Mouse (Mus musculus): ENCODE measurements around the gene Itpr1. TPM values are rescaled to one million over a fixed set of nuclear protein-coding genes. Genes with fewer than 3 reads are reported as not detected.

Gene Itpr1
- total RNA-seq, 4 experiments from 2014 or later: 444 to 572 (median 514) TPM

DNA sequence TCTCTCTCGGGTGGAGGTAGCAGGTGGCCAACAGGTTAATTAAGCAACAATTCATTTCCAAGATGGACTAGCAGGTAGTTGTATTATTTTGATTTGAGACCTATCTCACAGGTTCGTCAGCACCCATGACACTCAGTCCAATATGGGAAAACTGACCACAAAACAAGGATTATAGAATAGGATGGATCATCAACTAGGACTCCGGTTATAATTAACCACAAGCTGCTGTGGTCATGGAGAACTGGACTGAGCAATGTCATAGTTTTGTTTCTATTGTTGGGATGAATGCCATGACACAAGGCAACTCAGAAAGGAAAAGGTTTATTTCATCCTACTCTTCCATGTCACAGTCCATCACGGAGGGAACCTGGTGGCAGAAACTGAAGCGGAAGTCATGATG lies 252.3 kb downstream of the Itpr1 start:
- DNase-seq (ENCODE audit: low spot score in 2 of 2): no peak

DNA sequence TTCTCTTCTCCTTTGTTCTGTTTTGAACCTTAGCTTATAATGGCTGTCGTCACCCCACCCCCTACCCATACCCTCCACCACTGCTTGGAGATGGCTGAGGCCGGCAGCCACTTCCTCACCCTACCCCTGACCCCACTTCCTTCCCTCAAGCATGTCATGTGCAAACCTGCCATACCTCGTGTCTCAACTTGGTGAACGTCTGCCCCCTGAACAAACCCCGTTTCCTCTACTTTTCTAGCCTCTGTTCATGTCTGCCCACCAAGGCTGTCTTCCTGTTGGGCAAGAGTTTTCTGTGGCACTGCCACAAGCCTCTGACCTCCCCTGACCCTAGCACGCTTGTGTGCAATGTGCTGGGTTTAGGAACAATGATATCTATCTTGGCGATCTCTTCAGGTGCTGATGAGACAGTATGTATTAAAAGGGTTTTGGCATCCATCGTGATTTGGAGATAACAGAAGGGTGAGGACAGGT lies 253.2 kb downstream of the Itpr1 start:
- DNase-seq (ENCODE audit: low spot score in 2 of 2): no peak

DNA sequence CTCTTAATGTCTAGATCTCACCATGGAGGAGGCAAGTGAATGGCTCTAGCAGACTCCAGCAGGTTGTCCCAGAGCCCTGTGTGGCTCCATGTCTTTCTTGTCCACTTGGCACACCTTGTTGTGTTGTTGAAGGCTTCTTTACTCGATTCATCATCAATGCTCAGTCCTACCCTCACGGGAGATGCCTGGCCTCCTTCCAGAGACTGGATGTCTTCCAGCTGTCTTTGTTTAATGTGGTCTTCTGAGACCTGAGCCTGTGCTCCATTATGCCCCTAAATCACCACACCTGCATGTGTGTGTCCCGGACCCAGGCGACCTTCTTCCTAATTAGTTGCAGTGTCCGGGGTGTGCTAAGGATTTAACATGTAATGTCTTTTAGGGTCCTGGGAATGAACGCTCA lies 254.7 kb downstream of the Itpr1 start:
- no peak for DNase-seq (ENCODE audit: low spot score in 2 of 2)

DNA sequence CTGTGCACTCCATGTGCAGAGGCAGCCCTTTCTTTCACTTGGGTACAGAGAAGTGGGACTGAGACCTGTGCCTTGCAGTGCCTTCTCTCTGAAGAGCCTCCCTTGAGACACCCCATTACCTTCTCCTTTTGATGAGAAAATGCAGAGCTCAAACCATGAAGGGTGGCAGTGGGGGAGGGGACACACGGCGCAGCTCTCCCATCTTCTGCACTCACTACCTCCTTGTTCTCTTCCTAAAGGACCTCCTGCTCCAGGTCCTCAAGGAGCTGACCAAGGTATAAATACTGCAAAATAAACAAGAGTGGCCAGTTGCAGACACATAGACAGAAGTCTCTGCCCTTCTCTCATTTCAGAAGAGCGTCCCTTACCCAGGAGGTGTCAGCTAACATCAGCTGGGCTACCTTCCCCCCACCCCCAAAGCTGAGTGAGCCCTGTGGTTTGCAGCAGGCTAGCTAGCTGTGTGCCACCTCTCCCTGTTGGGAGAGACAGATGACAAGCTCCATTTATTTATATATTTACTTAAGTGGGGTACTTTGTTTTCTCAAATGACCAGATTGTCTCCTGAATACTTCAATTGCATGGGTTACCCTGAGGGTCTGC lies 255.4 kb downstream of the Itpr1 start:
- DNase-seq (ENCODE audit: low spot score in 2 of 2): no peak

DNA sequence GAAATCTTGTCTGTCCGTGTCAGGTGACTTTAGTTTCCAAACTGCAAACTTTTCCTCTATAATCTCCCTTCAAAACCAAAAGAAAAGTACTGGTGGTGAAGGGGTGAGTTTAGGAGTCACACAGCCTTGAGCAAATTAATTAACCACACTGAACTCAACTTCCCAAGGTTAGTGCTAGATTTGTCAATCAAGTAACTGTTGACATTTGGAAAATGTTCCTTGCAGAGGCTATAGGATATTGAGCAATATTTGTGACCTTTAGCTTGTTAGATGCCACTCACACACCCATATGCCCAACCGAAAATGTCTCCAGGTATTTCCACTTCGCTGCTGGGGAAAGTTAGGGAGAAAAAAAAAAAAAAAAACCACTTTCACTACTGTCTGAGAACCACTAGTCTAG lies 259.0 kb downstream of the Itpr1 start:
- no peak for DNase-seq (ENCODE audit: low spot score in 2 of 2)

DNA sequence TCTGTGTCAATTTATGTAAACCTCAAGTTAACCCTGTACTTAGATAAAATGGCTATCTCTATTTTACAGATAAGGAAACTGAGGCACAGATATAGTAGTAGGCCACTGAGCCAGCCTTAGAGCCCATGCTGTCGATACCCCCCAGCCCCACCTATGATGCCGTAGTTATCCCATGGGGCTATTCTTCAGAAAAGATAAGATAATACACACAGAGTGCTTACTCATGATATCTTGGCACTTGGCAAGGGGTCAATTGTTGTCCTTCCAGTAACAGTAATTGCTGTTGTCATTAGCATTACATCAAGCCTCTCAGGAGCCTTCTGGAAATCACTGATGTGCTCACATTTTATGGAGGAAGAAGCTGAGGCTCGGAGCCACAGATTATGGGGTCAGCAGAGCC lies 259.9 kb downstream of the Itpr1 start:
- no peak for DNase-seq (ENCODE audit: low spot score in 2 of 2)

DNA sequence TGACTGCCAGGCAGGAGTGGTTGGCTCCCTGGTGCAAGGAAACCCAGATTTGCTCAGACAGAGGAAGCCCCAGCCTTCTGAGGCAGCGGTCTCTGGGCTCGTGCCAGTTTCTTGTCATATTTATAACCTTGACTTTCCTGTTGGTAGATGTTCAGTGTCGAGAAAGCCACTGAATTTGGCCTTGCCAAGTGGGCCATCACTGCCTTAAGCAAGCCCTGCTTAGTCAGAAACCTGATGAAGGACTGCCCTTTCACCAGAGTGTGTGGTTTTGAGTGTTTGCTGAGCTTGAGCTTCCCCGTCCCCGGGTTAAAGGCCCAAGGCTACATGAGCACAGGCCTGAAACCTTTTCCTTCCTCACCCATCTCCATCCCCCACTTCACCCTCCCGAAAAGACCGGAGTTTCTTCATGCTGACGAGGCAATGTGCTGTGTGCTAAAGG lies 263.9 kb downstream of the Itpr1 start:
- DNase-seq (ENCODE audit: low spot score in 2 of 2): no peak

DNA sequence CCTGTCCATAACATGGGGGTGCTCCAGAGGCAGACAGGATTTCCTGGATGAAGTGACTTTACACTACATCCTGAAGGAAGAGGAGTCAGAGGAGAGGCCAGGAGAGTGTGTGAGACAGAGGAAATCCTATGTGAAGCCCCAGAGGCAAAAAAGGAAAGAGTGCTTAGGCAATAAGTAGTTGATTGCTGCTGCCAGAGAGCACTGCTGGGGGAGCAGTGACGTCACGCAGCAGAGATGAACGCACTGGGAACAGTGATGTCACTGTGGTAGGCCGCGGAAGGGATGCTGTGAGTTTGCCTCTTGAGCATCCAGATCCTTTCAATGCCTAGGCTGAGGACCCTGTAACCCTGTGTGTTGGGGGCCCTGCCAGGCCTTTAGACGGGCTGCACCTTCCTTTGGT lies 264.7 kb downstream of the Itpr1 start:
- DNase-seq (ENCODE audit: low spot score in 2 of 2): no peak

DNA sequence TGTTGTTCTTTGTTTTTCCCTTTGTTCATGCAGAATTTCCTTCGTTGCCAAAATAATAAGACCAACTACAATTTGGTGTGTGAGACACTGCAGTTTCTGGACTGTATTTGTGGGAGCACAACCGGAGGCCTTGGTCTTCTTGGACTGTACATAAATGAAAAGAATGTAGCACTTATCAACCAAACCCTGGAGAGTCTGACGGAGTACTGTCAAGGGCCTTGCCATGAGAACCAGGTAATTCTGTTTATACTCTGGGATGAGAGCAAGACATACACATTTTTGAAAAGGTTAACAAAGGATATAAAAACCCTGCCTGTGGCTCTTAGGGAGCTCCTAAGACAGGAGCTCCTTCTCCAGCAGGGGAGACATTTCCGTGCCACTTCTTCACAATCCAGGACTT lies 268.3 kb downstream of the Itpr1 start:
- DNase-seq (ENCODE audit: low spot score in 2 of 2): no peak

DNA sequence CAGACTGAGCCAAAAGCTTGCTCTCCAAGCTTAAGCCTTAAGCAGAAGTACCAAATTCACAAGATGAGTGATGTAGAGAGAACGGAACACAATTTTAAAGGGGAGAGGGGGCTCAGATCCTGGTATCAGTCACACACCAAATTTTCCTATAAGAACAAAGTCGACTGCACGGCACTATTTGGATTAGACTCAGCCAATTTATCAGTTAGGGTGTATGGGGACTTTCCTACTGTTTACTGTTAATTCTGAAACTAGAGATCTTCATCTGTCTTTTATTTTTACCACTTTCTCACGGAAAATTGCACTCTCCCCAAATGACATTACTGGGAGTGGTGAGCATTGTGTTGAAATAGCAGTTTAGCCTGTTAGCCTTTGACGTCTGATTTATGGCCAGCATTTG lies 269.6 kb downstream of the Itpr1 start:
- no peak for DNase-seq (ENCODE audit: low spot score in 2 of 2)

DNA sequence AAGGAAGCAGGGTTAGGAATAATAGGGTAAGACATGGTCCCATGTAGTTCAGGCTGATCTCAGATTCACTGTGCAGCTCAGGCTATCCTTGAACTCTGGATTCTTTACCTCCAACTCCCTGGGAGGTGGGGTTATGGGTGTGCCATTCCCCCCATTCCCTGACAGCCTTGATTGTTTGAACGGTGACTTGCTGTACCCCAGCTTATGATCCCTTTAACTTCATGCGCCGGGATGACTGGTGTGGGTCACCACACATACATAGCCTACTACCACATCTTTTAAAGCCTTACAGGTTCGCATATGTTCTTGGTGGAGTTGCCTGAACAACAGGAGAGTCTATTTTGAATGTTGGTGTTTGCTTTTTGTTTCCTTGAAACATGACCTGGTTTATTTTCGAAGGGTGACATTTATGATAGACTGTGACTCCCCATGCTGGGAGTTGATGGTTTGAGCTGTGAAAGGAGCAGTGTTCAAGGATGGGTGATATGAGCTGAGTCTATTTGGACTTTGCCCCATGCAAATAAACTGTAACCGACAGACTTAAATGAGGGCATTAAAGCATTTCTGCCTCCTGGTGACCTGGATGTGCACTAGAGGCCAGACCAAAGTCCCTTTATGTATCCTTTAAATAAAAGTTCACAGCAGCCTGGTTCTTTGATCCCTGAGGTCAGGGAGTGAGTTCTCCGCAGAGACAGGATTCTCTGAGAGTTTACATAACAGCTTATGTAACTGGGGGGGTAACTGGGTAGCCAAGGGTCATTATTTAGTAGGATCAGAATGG lies 273.5 kb downstream of the Itpr1 start:
- no peak for DNase-seq (ENCODE audit: low spot score in 2 of 2)

DNA sequence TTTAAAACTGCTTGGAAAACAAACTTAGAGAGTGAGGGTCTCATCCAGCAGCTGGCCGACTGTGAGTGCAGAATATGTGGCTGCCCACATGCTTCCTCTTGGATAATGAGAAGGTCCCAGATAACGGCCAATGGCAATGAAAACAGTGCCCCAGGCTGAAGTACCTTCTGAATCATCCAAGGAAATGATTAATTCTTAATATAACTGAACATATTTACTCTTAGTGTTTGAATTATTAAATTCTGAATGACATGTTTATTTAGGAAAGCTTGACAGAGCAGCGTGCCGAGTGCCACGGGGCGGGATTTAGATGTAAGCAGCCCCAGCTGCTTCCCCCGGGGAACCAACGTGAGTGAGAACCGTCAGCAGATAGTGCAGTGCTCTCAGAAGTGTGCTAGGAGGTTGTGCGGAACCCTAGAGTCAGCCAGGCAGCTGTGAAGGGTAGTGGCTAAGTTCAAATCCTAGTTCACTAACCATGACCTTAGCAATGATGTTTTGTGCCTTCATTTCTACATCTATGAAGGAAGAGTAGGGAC lies 274.5 kb downstream of the Itpr1 start:
- no peak for DNase-seq (ENCODE audit: low spot score in 2 of 2)

DNA sequence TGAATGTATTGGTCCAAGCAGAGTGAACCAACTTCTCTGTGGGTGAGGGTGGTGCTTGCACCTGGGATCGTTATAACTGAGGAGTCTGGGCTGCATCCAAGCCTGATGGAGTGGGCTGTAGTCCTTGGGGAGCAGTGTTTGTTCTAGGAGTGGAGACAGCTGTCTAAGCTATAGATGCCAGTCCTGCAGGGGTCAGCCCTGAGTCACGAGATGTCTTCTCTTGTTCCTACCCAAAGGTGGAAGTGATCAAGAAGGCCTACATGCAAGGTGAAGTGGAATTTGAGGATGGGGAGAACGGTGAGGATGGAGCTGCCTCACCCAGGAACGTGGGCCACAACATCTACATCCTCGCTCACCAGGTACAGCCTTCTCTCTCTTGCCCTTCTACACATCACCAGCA lies 275.4 kb downstream of the Itpr1 start:
- no peak for DNase-seq (ENCODE audit: low spot score in 2 of 2)

DNA sequence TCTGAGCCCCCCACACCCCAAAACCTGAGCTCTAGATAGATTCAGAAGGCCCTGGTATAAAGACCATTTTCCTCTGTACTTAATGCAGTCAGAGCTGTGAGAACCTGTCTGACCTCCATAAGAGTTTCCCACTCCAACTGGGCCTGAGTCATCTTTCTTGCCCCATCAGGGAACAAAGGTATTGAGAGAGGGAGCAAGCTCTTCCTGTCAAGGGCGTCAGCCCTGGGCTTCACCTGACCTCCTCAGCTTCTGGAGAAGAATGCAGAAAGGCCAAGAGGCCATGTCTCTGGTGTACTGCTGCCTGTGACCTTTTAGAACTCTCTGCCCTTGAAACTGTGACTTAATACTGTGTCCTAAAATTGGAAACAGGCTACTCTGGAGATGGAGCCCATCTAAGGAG lies 279.1 kb downstream of the Itpr1 start:
- DNase-seq (ENCODE audit: low spot score in 2 of 2): no peak

DNA sequence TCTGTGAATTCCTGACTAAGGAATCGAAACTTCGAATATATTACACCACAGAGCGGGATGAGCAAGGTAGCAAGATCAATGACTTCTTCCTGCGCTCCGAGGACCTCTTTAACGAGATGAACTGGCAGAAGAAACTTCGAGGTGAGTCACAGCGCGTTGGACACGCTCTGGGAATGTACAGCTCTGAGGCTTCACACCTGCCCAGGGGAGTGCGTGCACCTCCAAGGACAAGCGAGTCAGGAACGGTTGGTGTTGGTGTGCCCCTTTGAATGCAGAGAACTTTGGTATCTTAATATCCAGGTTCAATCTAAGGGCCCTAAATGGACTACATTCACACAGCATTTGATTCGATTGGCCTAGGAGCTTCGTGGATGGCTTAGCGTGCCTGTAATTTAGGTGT lies 280.9 kb downstream of the Itpr1 start:
- DNase-seq (ENCODE audit: low spot score in 2 of 2): no peak

DNA sequence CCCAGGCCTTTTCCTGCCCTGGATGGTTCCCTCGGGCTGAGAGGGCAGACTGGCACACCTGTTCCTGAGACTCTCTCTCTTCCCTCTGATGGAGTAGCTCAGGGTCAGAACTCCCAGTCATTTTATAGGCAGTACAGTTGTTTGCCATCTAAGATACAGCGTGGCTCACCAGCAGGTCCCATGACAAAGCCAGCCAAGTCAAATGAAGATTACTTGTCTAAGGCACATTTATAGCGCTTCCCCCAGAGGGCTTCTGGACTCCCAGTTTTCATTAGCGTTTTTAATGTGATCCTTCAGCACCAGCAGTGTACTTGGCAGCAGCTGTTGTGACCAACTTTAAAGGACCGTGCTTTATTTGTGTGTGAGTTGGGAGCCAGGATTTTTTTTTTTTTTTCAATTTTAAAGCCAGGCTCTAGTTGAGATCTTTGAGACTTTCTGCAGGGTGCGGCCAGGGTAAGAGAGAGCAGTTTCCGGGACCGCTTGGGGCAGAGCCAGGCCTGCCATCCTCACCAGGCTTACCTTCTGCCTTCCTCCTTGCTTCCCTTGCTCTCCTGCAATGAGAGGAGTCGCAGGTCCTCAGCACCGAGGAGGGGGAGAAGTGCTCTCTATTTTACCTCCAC lies 281.4 kb downstream of the Itpr1 start:
- DNase-seq (ENCODE audit: low spot score in 2 of 2): no peak

DNA sequence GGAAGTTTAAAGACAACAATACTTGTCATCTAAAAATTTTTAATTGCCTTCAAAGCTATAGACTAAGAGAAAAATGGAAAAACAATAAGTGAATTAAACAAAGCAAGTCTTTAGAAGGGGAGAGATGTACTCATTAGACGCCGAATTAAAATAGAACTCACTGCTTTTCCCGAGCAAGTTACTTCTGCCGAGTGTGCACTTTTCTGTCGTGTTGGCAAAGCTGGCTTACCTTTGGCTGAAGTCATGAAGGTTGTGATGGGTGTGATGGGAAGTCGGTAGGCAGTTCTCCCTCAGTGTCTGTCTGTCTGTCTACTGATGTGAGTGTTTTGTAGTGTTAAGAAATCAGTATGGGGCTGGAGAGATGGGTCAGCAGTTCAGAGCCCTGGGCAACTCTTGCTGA lies 282.1 kb downstream of the Itpr1 start:
- no peak for DNase-seq (ENCODE audit: low spot score in 2 of 2)

DNA sequence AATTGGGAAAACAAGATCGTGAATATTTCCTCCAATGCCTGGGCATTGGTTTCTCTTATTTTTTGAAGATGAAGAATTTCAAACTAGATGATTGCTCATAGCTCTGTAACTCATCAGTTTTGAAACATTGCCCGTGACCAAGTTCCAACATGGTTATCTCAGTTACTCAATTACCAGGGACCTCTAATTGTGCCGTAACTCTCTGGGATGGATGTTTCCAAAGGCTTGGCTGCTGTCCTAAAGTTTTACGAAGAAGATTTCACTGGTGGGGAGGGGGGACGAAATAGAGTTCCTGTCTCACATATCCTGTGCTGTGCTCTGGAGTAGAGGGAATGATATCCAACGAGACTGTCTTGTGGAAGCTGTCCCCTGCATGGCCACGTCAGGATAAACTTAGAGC lies 285.2 kb downstream of the Itpr1 start:
- DNase-seq (ENCODE audit: low spot score in 2 of 2): no peak

DNA sequence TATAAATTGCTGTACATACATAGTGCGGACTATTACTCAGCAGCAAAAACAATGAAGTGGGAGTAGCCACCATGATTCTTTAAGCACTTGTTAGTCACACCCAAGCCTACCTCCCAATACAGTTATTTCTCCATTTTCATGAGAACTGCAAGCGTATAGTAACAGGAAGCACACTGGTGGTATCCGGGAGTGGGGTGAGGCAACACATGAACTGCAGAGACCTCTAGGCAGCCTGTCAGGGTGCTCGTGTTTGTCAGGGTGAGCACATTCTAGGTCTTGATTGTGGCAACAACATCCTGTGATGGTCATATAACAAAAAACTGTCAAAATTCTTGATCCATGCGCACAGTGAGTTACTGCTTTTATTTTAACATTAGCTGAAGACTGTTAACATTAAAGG lies 290.8 kb downstream of the Itpr1 start:
- DNase-seq (ENCODE audit: low spot score in 2 of 2): no peak

DNA sequence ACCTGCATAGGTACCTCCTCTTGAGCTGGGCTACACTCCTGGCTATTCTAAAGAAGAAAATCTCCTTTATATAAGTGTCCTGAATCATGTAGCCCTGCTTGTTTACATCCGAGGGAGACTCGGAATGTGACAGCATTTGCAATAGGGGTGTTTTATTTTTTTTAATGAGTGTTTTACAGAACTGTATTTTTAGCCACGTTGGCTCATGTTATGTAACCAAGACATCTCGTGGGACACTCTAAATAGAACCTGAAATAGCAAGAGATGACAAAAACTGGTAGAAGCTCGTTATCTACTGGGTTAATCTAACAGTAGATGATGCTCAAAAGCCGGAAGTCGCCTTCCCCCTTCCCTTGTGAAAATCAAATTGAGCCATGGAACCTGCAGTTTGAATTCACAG lies 291.8 kb downstream of the Itpr1 start:
- no peak for DNase-seq (ENCODE audit: low spot score in 2 of 2)

DNA sequence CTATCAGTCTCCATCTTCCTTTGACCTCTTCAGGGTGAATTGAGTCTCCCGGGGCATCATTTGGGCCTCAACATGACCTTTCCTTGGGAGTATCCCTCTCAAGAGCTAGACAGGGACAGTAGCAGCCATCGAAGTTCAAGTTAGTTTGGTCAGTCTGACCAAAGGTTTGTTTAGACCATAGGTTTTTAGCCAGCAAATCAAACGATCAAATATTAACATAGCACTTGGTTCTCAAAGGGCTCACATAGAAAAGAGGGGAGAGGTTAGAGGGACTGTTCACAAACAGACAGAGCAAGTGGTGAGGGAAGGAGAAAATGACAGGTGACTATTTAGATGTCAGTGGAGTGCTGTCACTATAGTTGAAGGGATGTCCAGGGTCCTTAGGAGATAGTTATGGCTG lies 293.3 kb downstream of the Itpr1 start:
- no peak for DNase-seq (ENCODE audit: low spot score in 2 of 2)

DNA sequence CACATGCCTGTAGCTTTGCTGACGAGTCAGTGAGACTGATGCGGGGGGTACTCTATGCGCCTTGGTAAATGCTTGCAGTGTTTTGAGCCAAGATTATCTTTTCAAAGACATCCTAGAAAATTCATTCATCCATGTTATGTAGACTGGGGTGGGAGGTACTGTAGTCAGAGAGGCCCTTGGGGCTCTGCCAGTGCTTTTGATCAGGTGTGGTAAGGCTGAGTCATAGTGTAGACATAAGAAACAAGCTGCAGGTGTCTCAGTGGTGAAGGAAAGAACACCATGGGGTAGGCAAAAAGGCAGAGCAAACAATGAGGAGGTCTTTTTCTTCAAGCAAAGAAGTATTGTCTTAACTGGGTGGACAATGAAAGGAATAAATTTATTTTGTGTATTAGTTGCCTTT lies 294.4 kb downstream of the Itpr1 start:
- no peak for DNase-seq (ENCODE audit: low spot score in 2 of 2)

DNA sequence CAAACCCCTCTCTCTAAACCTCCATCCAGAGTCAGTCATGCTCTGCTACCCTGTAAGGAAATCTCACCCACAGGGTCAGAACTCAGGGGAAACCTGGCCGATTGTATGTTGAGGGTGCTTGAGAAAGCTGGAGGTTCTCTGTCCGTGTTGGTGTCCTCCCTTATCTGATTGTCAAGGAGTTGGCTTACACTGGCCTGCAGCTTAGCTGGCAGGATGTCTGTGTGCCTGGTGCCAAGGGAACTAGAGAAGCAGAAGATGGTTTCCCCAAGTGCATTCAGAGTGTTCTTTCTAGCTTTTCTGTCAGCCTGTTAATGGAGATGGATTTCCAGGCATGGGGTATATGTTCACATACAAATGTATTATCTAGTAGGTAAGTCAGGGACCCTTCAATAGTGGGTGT lies 296.4 kb downstream of the Itpr1 start:
- no peak for DNase-seq (ENCODE audit: low spot score in 2 of 2)

Measured in left cerebral cortex, adult 8-10 months (tissue).